Mouse (Mus musculus) gonadal fat pad, adult 2 months (tissue): Measurements from ENCODE around the gene Ap2b1. TPM values are rescaled to one million over a fixed set of nuclear protein-coding genes. Genes with fewer than 3 reads are reported as not detected.

Experiments used
- DNase-seq: peaks from one replicate; pipeline ENCODE4 v3.0.0-alpha.2; 2012; ENCODE audit warnings: low read depth
- polyA plus RNA-seq: library from polyadenylated mRNA; depleted of rRNA; stranded (reverse); fragments of >200 nt; gene quantifications from 2 replicates; pipeline ENCODE4 v1.2.3, GENCODE M21; 2012

The Ap2b1 gene
- polyA plus RNA-seq, 1 experiment, result 46.3 TPM

- peak; percentile 5 for DNase-seq
These were observed 98.8 kb downstream of the Ap2b1 start for GRCm38 (mm10) chr11:83397626-83398025.

GRCm38 (mm10) chr11:83398724-83399123 is 99.9 kb downstream of the Ap2b1 start:
- DNase-seq, result no peak

- no peak for DNase-seq
These were observed 105.0 kb downstream of the Ap2b1 start for GRCm38 (mm10) chr11:83403787-83404186.

- no peak for DNase-seq
These were observed 107.6 kb downstream of the Ap2b1 start for GRCm38 (mm10) chr11:83406391-83406790.

- DNase-seq, result no peak
These were observed 109.4 kb downstream of the Ap2b1 start for GRCm38 (mm10) chr11:83408242-83408641.

GRCm38 (mm10) chr11:83409087-83409754 is 110.4 kb downstream of the Ap2b1 start, which contains the start of gene Rasl10b:
TSS of gene Rasl10b (plus strand) at chr11:83409137.
- DNase-seq, result no peak

GRCm38 (mm10) chr11:83409792-83410291 is 111.0 kb downstream of the Ap2b1 start:
- no peak for DNase-seq

GRCm38 (mm10) chr11:83410510-83410909 is 111.7 kb downstream of the Ap2b1 start:
- no peak for DNase-seq

GRCm38 (mm10) chr11:83417080-83417479 is 118.3 kb downstream of the Ap2b1 start:
- no peak for DNase-seq

GRCm38 (mm10) chr11:83417708-83418107 is 118.9 kb downstream of the Ap2b1 start:
- no peak for DNase-seq

- no peak for DNase-seq
These were observed 119.7 kb downstream of the Ap2b1 start for GRCm38 (mm10) chr11:83418566-83418965.

- DNase-seq, result no peak
These were observed 121.5 kb downstream of the Ap2b1 start for GRCm38 (mm10) chr11:83420338-83420737.

- DNase-seq, result no peak
These were observed 122.5 kb downstream of the Ap2b1 start for GRCm38 (mm10) chr11:83421305-83421704.

GRCm38 (mm10) chr11:83424681-83425080 is 125.9 kb downstream of the Ap2b1 start:
- no peak for DNase-seq

- DNase-seq, result no peak
These were observed 128.1 kb downstream of the Ap2b1 start for GRCm38 (mm10) chr11:83426964-83427363.

GRCm38 (mm10) chr11:83429355-83429754 is 130.5 kb downstream of the Ap2b1 start, which contains the start of gene Gas2l2:
TSS of gene Gas2l2 (minus strand) at chr11:83429455.
- DNase-seq, result no peak

GRCm38 (mm10) chr11:83432533-83432932 is 133.7 kb downstream of the Ap2b1 start:
- no peak for DNase-seq

GRCm38 (mm10) chr11:83437377-83437776 is 138.6 kb downstream of the Ap2b1 start, which contains the start of gene 1700020L24Rik:
TSS of gene 1700020L24Rik (plus strand) at chr11:83437677.
- no peak for DNase-seq

GRCm38 (mm10) chr11:83439426-83440060 is 140.7 kb downstream of the Ap2b1 start:
- DNase-seq, result no peak

- peak; percentile 47 for DNase-seq
These were observed 141.5 kb downstream of the Ap2b1 start for GRCm38 (mm10) chr11:83440081-83441064.

- DNase-seq, result no peak
These were observed 142.4 kb downstream of the Ap2b1 start for GRCm38 (mm10) chr11:83441235-83441634.
